Mouse (Mus musculus) CH12.LX (cell line): ENCODE results near the gene Ppp4c. TPM values are rescaled to one million over a fixed set of nuclear protein-coding genes. Genes with fewer than 3 reads are reported as not detected.

Source experiments
- DNase-seq: peaks from one replicate; pipeline ENCODE4 v3.0.0-alpha.2; 2013; ENCODE audit errors: extremely low read depth
- H3K27ac ChIP-seq: 2 replicates; pipeline ENCODE4 v1.5.1; 2012; ENCODE audit warnings: low read depth, mild to moderate bottlenecking, control low read depth, moderate library complexity; ENCODE audit not compliant: insufficient read depth
- H3K27me3 ChIP-seq: replicated peaks from 2 replicates; pipeline ENCODE3; 2012; ENCODE audit warnings: inconsistent platforms
- H3K36me3 ChIP-seq, 2 experiments: replicated peaks in 1 of 2; 2 replicates each; pipeline versions ENCODE3 to v1.6.1; 2012; ENCODE audit warnings: inconsistent platforms in 1 of 2, low read length in 1 of 2, mild to moderate bottlenecking in 1 of 2, mixed read lengths in 1 of 2, moderate library complexity in 1 of 2; ENCODE audit not compliant: control insufficient read depth in 1 of 2, insufficient read depth in 1 of 2
- H3K4me1 ChIP-seq, 2 experiments: 2 replicates each; pipeline ENCODE4 v1.6.1; 2012; ENCODE audit warnings: inconsistent platforms in 1 of 2, moderate library complexity in 1 of 2; ENCODE audit not compliant: insufficient read depth in 2 of 2, control insufficient read depth in 1 of 2
- H3K4me2 ChIP-seq: 2 replicates; pipeline ENCODE4 v1.6.1; 2012; ENCODE audit warnings: low read depth, mild to moderate bottlenecking, control low read depth; ENCODE audit not compliant: poor library complexity, insufficient read depth, severe bottlenecking
- H3K4me3 ChIP-seq, 3 experiments: fragments of 150-350 bp in 1 of 3; sonication (generic) in 1 of 3; replicated peaks in 1 of 3; 2 replicates each; pipeline versions ENCODE3 to v1.5.1; 2011 to 2012; ENCODE audit warnings: low read depth in 2 of 3, low read length in 2 of 3, mild to moderate bottlenecking in 2 of 3, moderate library complexity in 2 of 3, control low read depth in 1 of 3, improper control_type of control experiment in 1 of 3, inconsistent platforms in 1 of 3, mixed read lengths in 1 of 3; ENCODE audit not compliant: poor library complexity in 1 of 3
- H3K79me2 ChIP-seq: replicated peaks from 2 replicates; pipeline ENCODE4 v1.6.1; 2012; ENCODE audit warnings: mild to moderate bottlenecking, moderate library complexity; ENCODE audit not compliant: control insufficient read depth, poor library complexity, insufficient read depth, severe bottlenecking; ENCODE audit errors: extremely low read depth
- H3K9ac ChIP-seq: 2 replicates; pipeline ENCODE4 v1.6.1; 2012; ENCODE audit warnings: low read depth, mild to moderate bottlenecking, control low read depth, moderate library complexity; ENCODE audit not compliant: insufficient read depth
- H3K9me3 ChIP-seq: replicated peaks from 2 replicates; pipeline ENCODE3; 2012; ENCODE audit warnings: low read length, inconsistent platforms, mixed read lengths
- BHLHE40 ChIP-seq: IDR thresholded peaks from 2 replicates; pipeline ENCODE4 v1.6.1; 2011; ENCODE audit warnings: mild to moderate bottlenecking, low read depth, low read length, improper control_type of control experiment
- CHD1 ChIP-seq: IDR thresholded peaks from 2 replicates; pipeline ENCODE4 v1.6.1; 2012; ENCODE audit warnings: low read depth, low read length, improper control_type of control experiment, inconsistent platforms
- CHD2 ChIP-seq: IDR thresholded peaks from 2 replicates; pipeline ENCODE4 v1.6.1; 2011; ENCODE audit warnings: low read length, improper control_type of control experiment
- CTCF ChIP-seq, 2 experiments: IDR thresholded peaks in 1 of 2; conservative IDR thresholded peaks in 1 of 2; 2 replicates each; pipeline ENCODE4 v1.5.1; 2011 to 2012; ENCODE audit warnings: low read depth in 2 of 2, low read length in 2 of 2, improper control_type of control experiment in 1 of 2, inconsistent platforms in 1 of 2, mild to moderate bottlenecking in 1 of 2, moderate library complexity in 1 of 2
- E2F4 ChIP-seq: IDR thresholded peaks from 2 replicates; pipeline ENCODE4 v1.6.1; 2011; ENCODE audit warnings: low read depth, low read length, improper control_type of control experiment; ENCODE audit not compliant: insufficient replicate concordance
- EP300 ChIP-seq: IDR thresholded peaks from 2 replicates; pipeline ENCODE4 v1.6.1; 2011; ENCODE audit warnings: low read length, improper control_type of control experiment
- GABPA ChIP-seq: IDR thresholded peaks from 2 replicates; pipeline ENCODE4 v1.6.1; 2012; ENCODE audit warnings: low read depth, low read length, improper control_type of control experiment, inconsistent platforms; ENCODE audit not compliant: insufficient replicate concordance
- JUN ChIP-seq: IDR thresholded peaks from 2 replicates; pipeline ENCODE4 v1.6.1; 2011; ENCODE audit warnings: low read depth, mild to moderate bottlenecking, low read length, improper control_type of control experiment, moderate library complexity; ENCODE audit not compliant: insufficient read depth
- MAX ChIP-seq: IDR thresholded peaks from 2 replicates; pipeline ENCODE4 v1.6.1; 2011; ENCODE audit warnings: low read length, improper control_type of control experiment
- MXI1 ChIP-seq: IDR thresholded peaks from 2 replicates; pipeline ENCODE4 v1.6.1; 2011; ENCODE audit warnings: mild to moderate bottlenecking, low read depth, low read length, improper control_type of control experiment
- MYC ChIP-seq: IDR thresholded peaks from 2 replicates; pipeline ENCODE4 v1.6.1; 2011; ENCODE audit warnings: low read depth, mild to moderate bottlenecking, improper control_type of control experiment, low read length
- NRF1 ChIP-seq: IDR thresholded peaks from 2 replicates; pipeline ENCODE4 v1.6.1; 2014; ENCODE audit warnings: low read depth, mild to moderate bottlenecking, inconsistent platforms, low read length, improper control_type of control experiment, moderate library complexity
- PAX5 ChIP-seq: IDR thresholded peaks from 2 replicates; pipeline ENCODE4 v1.6.1; 2012; ENCODE audit warnings: low read length, inconsistent platforms, mixed read lengths
- POLR2AphosphoS2 ChIP-seq: IDR thresholded peaks from 2 replicates; pipeline ENCODE4 v1.6.1; 2011; ENCODE audit warnings: low read depth, low read length, improper control_type of control experiment
- SIN3A ChIP-seq: IDR thresholded peaks from 2 replicates; pipeline ENCODE4 v1.6.1; 2012; ENCODE audit warnings: low read length, improper control_type of control experiment, inconsistent platforms
- SMC3 ChIP-seq: IDR thresholded peaks from 2 replicates; pipeline ENCODE4 v1.6.1; 2011; ENCODE audit warnings: low read depth, low read length, improper control_type of control experiment
- UBTF ChIP-seq: IDR thresholded peaks from 2 replicates; pipeline ENCODE4 v1.6.1; 2012; ENCODE audit warnings: low read depth, mild to moderate bottlenecking, inconsistent platforms, low read length, improper control_type of control experiment, moderate library complexity
- USF1 ChIP-seq: IDR thresholded peaks from 2 replicates; pipeline ENCODE4 v1.6.1; 2014; ENCODE audit warnings: low read depth, mild to moderate bottlenecking, inconsistent platforms, low read length, improper control_type of control experiment
- USF2 ChIP-seq: conservative IDR thresholded peaks from 2 replicates; pipeline ENCODE4 v1.6.1; 2011; ENCODE audit warnings: low read depth, low read length, improper control_type of control experiment
- ZKSCAN1 ChIP-seq: IDR thresholded peaks from 2 replicates; pipeline ENCODE4 v1.6.1; 2012; ENCODE audit warnings: low read depth, inconsistent platforms, low read length, improper control_type of control experiment, borderline replicate concordance
- dilution Hi-C: fragments of 300-500 bp; cut with MboI; formaldehyde crosslinking; loops from 2 replicates; pipeline ENCODE4 v1.14.3; 2020; ENCODE audit warnings: low sequenced_read_pairs; ENCODE audit not compliant: extremely low pct_unique_long_range_greater_than_20kb, extremely low pct_ligation_motif_present
- in situ Hi-C: fragments of 300-500 bp; cut with MboI; formaldehyde crosslinking; loops from 3 replicates; pipeline ENCODE4 v1.14.3; 2019; ENCODE audit warnings: low sequenced_read_pairs, low pct_ligation_motif_present, low pct_unique_long_range_greater_than_20kb, mixed read lengths
- polyA plus RNA-seq: library from polyadenylated mRNA; unstranded; fragments of >175 nt; gene quantifications from 2 replicates; pipeline ENCODE4 v1.2.1, GENCODE M21; 2012; ENCODE audit warnings: low read depth; ENCODE audit not compliant: insufficient read length
- total RNA-seq, 2 experiments: library from RNA; depleted of rRNA; stranded (reverse); fragments of 300-350 nt in 1 of 2; fragments of >200 nt in 1 of 2; gene quantifications; 2 replicates each; pipeline ENCODE4 v1.2.3; 2012 to 2014

Gene Ppp4c
- total and polyA plus RNA-seq, 3 experiments, result 161 to 213 (median 195) TPM

- Histone ChIP-seq H3K36me3 (peaks cover 0 to 2% of the 10 kb centered on the region in 2 experiments), H3K9ac (no peak overlapping the region), H3K4me1 (peaks cover under 1 to 14% of the 10 kb centered on the region in 2 experiments; a peak in 2 of 4 replicates), H3K9me3 (peaks cover 4% of the 10 kb centered on the region), H3K27ac (no peak overlapping the region), H3K27me3 (no peaks in the 10 kb centered on the region), H3K4me3 (no peak overlapping the region), H3K4me2 (no peak overlapping the region), H3K79me2 (no peaks in the 10 kb centered on the region)
- in situ Hi-C loops (no loop called here), dilution Hi-C loops (no loop called here)
- TF ChIP-seq SMC3, result no peak
- TF ChIP-seq MAX, result no peak
- no peak for TF ChIP-seq CHD1
- no peak for TF ChIP-seq JUN
- no peak for TF ChIP-seq GABPA
- TF ChIP-seq POLR2AphosphoS2, result no peak
- no peak for TF ChIP-seq ZKSCAN1
- TF ChIP-seq USF1, result no peak
- TF ChIP-seq CHD2, result no peak
- TF ChIP-seq SIN3A, result no peak
- TF ChIP-seq PAX5, result no peak
- TF ChIP-seq NRF1, result no peak
- TF ChIP-seq MXI1, result no peak
- TF ChIP-seq CTCF (conservative IDR thresholded peaks at IDR 0.05 in 1 of 2, IDR thresholded peaks at IDR 0.05 in 1 of 2; ENCODE audit: low read depth in 2 of 2, low read length in 2 of 2), result no peak
- TF ChIP-seq MYC, result no peak
- TF ChIP-seq E2F4, result no peak
- no peak for DNase-seq
Observed at GRCm38 (mm10) chr7:126807405-126807804, 15.1 kb upstream of the Ppp4c start.

- dilution Hi-C loops, result no loop called here
- TF ChIP-seq EP300 (no peak), BHLHE40 (no peak), POLR2AphosphoS2 (no peak), USF2 (no peak), UBTF (no peak), CHD1 (no peak)
- Histone ChIP-seq H3K4me2 (no peak overlapping the region), H3K27me3 (no peaks in the 10 kb centered on the region), H3K9ac (no peak overlapping the region), H3K4me3 (no peak overlapping the region), H3K27ac (no peak overlapping the region), H3K9me3 (peaks cover 4% of the 10 kb centered on the region), H3K79me2 (no peaks in the 10 kb centered on the region), H3K36me3 (peaks cover 0 to 4% of the 10 kb centered on the region in 2 experiments), H3K4me1 (peaks cover 0 to 14% of the 10 kb centered on the region in 2 experiments; a peak in 2 of 4 replicates)
- no peak for DNase-seq
- in situ Hi-C loops, result no loop called here
Observed at GRCm38 (mm10) chr7:126806956-126807355, 14.7 kb upstream of the Ppp4c start.
